Mouse (Mus musculus): Measurements from ENCODE around the gene Aldh6a1.

DNA sequence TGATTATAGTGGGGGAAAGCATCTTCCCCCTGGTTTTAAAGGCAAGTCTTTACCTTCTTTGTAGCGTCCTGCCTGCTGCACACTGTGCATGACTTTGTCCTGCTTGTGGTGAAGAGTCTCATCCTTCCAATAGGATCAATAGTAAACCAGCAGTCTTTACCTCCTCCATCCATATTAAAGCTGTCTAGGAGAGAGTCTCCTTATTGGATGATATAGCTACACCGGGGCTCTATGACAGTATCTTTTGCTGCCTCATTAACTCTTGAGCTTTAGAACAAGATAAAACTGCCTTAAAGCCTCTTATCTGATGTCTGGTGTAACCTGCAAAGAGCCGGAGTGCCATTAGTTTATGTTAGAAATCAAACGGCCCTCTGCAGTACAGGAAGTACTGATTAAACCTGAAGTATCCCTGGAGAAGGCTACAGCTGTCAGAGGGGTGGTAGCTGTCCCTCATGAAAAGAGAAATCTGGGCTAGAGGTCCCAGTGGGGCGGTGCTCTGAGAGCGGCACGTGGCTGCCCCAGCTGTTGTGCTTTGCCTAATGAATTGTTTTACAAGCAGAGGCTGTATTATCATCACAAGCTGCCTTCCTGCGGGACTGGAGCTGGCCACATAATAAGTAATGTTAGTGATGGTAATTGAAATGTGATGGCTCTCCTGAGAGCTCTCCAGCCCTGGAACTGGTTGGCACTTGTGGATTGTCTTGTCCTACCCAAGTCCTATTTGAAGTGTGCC is 36.7 kb upstream of the Aldh6a1 start:
- no peak for TF ChIP-seq CTCF (IDR thresholded peaks at IDR 0.05; ENCODE audit: insufficient read depth, low read length)
- TF ChIP-seq POLR2A (IDR thresholded peaks at IDR 0.05; ENCODE audit: borderline replicate concordance, extremely low read depth, low read depth, low read length), result no peak
